Mouse (Mus musculus) lung, adult 2 months (tissue): ENCODE measurements around the gene Zmynd19.

ENCODE experiments used
- CTCF ChIP-seq: fragments of 200-500 bp; IDR thresholded peaks from 2 replicates; pipeline ENCODE4 v1.5.1; 2011; ENCODE audit warnings: mild to moderate bottlenecking, low read length, control low read depth; ENCODE audit not compliant: insufficient read depth
- POLR2A ChIP-seq: fragments of 200-500 bp; IDR thresholded peaks from 2 replicates; pipeline ENCODE4 v1.6.1; 2011; ENCODE audit warnings: low read depth, mild to moderate bottlenecking, control low read depth, low read length, borderline replicate concordance; ENCODE audit errors: extremely low read depth

GRCm38 (mm10) chr2:24926965-24927358 lies 22.6 kb upstream of the Zmynd19 start:
- TF ChIP-seq POLR2A = no peak
- no peak for TF ChIP-seq CTCF
